Mouse (Mus musculus): ENCODE results near the gene Phkg2.
"Not testable (repeated sequence)": the region's sequence is repeated elsewhere in the genome, so short reads cannot be mapped to it uniquely, and the experiment has no call there.

Phkg2 gene

DNA sequence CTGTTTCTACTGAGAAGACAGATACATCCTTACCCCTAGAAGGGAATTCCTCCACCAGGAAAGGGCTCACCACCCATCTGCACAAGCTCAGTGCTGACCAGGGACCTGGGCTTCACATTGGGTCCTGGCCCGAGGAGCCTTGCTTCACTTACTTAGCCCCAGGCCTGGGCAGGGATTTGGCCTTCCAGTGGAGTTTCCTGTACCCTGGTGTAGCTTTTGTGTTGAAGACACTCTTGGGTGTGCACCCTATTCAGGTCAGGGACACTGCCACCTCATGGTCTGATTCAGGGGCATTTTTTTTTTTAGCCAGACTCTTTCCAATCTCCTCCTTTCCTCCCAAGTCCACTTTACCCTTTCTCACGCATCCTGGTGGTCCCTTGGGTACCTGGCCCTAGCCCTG is 29.8 kb downstream of the Phkg2 start:
- no peak for DNase-seq (ENCODE audit: low spot score)

DNA sequence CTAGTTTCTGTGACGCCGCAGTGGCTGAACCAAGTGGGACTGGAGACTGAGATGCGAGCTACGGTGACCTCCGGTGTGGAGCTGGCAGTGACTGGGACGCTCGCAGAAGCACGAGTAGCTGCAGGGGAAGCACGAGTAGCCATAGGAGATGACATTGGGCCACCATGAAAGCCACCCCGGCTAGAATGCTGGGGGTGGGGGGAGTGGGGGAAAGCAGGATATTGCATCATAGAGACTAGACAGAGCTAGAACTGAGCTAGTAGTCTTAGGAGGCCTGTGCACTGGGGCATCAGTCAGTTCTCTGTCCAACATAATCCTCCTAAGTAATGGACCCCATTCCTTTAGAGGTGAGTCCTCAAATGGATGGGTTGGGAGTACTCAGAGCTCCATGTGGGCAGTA is 31.1 kb downstream of the Phkg2 start:
- no peak for DNase-seq (ENCODE audit: low spot score)

DNA sequence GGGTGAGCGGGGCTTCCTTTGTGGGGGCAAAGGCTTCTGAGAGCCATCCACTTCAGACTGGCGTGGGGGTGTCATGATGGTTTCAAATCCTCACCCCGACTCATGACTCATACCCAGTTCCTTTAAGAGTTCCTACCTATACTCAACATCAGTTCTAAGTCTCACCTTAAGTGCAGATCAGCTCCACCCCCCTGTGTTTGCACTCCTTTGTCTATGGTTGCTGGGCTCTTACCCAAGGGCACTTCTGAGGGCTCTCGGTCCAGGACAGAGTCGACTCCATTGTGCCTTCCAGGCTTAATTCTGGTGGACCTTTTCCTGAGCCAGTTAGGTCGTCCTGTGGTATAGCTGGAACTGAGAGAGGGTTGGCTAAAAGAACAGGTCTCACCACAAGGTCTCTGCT is 34.0 kb downstream of the Phkg2 start:
- DNase-seq (ENCODE audit: low spot score), result no peak

DNA sequence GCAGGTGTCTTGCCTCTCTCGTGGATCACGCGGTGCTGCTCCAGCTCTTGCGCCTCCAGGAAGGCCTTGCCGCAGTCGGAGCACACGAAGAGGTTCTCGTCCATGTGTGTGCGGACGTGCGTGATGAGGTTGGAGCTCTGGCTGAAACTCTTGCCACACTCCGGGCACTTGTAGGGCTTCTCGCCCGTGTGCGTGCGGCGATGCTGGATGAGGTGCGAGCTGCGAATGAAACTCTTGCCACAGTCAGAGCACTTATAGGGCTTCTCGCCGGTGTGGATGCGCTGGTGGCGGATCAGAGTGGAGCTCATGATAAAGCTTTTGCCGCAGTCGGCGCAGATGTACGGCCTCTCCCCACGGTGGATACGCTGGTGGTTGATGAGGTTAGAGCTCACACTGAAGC is 37.9 kb downstream of the Phkg2 start:
- no peak for DNase-seq (ENCODE audit: low spot score)

DNA sequence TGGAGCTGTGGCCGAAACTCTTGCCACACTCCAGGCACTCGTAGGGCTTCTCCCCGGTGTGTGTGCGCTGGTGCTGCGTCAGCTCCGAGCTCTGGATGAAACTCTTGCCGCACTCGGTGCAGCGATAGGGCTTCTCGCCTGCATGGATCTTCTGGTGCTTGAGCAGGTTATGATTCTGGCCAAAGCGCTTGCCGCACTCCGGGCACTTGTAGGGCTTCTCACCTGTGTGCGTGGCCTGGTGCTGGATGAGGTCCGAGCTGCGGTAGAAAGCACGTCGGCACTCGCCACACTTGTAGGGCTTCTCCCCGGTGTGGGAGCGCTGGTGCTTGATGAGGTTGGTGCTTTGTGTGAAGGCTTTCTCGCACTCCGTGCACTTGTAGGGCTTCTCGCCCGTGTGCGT is 38.4 kb downstream of the Phkg2 start:
- DNase-seq (ENCODE audit: low spot score), result no peak

DNA sequence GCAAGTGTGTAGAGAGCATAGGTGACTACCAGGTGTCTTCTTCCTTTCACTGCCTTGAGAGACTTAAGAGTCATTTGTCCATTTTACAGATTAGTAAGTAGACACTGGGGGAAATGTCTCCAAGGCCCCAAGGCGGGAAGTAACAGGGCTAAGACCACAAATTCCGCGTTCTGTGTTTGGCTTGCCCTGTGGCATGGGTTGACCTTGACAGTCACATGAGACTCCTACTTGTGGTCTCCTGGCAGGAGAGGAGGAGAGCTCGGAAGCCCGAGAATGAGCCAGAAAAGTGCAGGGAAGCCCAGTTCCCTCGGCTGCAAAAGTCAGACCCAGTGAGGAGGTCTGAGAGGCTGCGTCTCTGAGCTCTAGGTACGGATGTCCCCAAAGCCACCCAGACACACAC is 40.4 kb downstream of the Phkg2 start:
- DNase-seq (ENCODE audit: low spot score), result no peak

DNA sequence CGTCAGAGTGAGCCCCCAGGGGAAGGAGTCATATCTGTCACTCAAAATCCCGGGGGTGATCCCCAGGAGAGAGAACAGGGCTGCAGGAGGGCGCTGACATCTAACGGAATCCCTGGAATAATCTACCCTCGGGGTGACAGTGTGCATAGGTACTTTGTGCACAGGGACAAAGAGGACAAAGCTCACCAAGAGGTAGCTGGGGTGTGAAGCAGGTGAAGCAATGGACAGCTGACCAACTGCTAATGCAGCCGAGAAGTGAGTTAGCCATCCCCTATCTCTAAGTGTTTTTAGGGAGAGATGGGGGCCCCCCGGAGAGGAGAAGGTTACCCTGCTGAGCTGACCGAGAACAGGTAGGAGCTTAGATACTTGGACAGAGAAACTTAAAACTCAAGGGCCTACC is 41.0 kb downstream of the Phkg2 start:
- no peak for DNase-seq (ENCODE audit: low spot score)

DNA sequence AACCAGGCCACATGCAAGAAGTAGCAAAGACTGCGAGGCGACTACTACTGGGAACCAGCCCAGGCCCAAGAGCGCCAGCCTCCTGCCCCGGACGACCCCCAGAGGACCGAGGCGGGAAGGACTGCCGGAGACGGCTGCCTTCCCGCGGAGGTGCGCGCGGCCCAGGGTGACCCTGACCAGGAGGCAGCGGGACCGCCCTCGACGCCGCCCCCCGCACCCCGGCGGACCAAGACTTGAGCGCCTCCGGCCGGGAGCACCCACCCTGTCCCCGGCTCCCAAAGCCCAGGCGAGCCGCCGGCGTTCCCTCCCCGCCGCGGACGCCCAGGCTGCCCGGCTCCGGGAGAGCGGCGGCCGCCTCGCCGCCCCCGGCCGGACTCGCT is 41.4 kb downstream of the Phkg2 start:
- peak; percentile 44 for DNase-seq (ENCODE audit: low spot score)

DNA sequence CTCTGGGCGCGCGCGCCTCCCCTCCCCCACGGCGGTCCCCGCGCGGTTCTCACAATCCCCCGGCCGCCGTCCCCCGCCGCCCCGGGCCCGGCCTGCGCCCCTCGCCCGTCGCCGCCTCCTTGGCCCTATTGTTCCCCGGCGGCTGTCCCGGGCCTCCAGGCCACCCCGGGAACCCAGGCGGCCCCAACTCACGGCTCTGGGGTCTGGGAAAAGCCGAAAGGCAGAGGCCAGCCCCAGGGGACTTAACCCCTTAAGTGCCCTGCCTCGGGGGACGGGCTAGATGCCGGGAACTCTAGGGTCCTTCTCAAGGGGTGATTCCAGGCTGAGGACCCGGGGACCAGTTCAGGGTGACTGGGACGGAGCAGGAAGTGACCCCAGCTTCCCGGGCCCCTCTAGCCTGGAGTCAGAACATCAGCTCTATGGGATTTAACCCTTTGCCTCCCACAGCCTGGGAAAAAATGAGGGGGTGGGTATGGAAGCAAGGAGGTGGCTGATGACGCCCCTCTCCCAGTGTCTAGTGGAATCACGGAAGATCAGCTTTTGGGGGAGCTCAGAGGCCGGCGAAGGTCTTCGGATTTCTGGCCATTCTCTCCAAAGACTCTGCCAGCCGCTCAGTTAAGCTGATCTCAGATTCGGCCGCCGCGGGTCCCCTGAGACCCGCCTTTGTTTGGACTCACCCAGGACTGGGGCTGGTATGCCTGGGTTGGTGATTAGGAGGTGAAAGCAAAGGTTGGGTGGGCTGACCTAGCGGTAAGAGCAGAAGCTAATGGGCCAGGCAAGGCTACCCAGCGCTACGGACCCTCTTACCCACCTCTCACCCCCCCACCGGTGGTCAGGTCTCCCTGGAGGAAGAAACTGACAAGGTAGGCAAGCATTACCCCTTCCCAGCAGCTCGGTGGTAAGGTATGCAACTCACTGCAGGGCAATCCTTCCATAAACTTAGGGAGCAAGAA is 42.0 kb downstream of the Phkg2 start, which contains the start of gene Zfp629:
TSS of gene Zfp629 (minus strand) at position 907 of the 953 bp plus-strand sequence.
- DNase-seq (ENCODE audit: low spot score), result peak; percentile 75

DNA sequence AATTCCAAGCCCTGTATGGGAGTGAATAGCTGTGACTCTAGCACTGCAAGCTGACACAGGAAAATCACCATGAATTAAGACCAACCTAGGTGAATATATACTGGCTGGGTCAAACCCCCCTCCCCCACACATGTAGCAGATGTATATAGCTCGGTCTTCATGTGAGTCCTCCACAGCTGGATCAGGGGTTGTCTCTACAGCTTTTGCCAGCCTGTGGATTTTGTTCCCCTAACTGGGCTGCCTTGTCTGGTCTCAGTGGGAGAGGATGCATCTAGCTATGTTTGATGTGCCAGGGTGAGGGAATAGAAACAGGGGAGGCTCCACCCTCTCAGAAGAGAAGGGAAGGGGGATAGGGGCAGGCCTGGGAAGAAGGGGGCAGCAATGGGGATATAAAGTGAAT is 43.2 kb downstream of the Phkg2 start:
- no peak for DNase-seq (ENCODE audit: low spot score)

DNA sequence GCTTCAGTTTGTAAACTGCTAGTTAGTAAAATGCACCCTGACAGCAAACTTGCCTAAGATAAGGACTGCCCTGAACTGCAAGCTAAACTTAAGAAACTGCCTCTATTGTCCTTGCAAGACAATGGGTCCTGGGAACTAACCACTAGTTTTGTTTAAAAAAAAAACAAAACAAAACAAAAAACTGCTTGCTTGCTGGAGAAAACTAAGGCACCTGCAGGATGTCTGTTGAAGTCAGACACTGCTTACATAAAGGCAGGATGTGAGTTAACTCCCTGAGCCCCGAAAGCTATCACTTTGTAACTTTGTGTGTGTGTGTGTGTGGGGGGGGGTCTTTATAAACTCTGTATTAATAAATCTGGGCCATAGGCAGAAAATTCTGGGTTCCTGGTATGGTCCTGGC is 43.7 kb downstream of the Phkg2 start:
- no peak for DNase-seq (ENCODE audit: low spot score)

DNA sequence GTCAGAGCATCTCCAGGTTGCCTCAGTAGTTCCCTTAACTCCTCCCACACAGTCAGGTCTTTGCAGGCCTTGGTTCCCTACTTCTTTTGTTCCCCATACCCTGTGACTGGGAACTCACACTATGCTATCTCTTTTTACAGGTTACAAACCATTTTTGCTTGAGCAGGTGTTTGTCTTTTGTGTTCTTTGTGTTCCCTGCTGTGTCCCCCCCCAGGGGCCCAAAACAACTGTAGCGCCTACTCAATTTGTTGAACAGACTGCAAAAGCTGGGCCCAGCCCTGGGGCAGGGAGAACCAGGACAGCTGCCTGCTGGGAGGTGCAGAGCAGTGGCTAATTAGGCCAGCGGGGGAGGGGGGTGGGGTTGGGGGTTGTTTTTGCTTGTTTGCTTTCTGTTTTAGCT is 44.8 kb downstream of the Phkg2 start:
- DNase-seq (ENCODE audit: low spot score), result no peak

DNA sequence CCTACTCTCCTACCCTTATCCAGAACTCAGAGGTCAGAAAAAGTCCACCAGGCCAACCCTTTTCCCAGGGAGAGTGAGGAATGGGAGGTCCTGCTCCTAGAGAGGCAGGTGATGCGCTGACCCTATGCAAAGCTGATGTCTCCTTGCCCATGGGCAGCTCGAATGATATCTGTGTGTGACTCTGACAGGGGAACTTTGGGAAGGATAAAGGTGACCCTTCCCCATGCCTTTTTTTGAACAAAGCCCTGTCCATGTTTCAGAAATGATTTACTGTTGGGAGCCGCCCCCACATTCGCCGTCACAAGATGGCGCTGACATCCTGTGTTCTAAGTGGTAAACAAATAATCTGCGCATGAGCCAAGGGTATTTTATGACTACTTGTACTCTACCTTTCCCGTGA is 45.3 kb downstream of the Phkg2 start:
- not testable (repeated sequence) for DNase-seq (ENCODE audit: low spot score)

DNA sequence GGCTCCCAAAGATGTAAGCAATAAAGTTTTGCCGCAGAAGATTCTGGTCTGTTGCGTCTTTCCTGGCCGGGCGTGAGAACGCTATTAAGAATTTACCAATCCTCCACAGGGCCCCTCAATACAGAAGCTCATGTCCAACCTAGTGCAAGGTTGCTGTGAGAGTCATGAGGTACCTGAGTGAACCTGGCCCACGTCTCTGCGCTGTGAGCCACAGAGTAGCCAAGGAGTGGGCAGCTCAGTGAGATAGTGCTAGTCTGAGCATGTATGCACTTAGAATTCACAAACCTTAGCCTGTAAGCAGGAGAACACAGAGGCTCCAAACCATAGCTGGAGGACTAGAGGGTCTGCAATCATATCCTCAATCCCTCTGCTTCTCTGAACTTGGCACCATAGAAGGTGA is 52.9 kb downstream of the Phkg2 start:
- DNase-seq (ENCODE audit: low spot score), result no peak

DNA sequence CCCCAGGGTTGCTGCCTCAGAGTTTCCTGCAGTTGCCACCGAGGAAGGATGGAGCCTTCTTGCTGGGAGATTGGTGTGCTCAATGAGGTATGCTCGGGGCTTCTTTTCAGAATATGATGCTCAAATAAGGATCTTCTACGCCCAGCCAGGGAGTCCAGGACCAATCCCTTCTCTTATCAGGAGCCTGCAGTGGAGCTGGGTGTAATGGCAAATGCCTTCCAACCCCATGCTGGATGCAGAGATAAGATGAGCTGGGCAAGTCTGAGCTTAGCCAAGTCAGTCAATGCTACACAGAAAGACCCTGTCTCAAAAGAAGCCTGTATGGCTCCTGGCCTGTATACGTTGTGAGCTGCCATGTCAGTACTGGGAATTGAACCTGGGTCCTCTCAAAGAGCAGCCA is 53.3 kb downstream of the Phkg2 start:
- DNase-seq (ENCODE audit: low spot score), result no peak

DNA sequence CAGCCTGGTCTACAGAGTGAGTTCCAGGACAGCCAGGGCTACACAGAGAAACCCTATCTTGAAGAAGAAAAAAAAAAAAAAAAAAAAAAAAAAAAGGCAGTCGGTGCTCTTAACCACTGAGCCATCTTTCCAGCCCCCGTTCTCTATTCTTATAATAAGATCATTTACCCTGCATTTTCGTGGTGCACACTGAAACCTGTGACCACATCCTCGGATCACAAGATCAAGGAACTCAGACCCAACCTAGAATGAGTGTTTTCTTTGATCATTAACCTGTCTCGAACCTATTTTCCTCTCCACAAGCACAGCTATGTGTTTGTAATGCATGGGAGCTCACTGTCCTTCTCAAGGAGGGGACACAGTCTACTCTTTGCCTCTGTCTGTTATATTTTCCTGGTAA is 55.5 kb downstream of the Phkg2 start:
- no peak for DNase-seq (ENCODE audit: low spot score)

DNA sequence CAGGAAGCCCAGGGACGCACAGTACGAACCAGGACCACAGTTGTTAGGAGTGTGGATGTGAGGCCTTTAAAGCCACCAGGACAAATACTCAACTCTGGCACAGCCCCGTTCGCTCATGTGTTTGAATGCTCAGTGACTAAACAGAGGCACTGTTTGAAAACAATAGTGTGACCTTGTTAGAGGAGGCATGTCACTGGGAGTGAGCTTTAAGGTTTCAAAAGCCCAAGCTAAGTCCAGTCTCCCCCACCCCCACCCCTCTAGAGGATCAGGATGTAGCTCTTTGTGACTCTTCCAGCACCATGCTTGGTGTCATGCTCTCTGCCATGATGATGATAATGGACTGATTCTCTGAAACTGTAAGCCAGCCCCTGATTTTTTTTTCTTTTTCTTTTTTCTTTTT is 58.3 kb downstream of the Phkg2 start:
- no peak for DNase-seq (ENCODE audit: low spot score)

Data from urinary bladder, postnatal 14 days (tissue).